Mouse (Mus musculus) olfactory bulb, adult 2 months (tissue): ENCODE measurements around the gene Angptl1.

Experiments used
- CTCF ChIP-seq: fragments of 200-500 bp; IDR thresholded peaks from 2 replicates; pipeline ENCODE4 v1.5.1; 2012; ENCODE audit warnings: low read depth, mild to moderate bottlenecking, low read length, moderate library complexity; ENCODE audit not compliant: insufficient read depth
- POLR2A ChIP-seq: fragments of 200-500 bp; IDR thresholded peaks from 2 replicates; pipeline ENCODE4 v1.6.1; 2012; ENCODE audit warnings: mild to moderate bottlenecking, low read depth, low read length, moderate library complexity; ENCODE audit not compliant: insufficient read depth

- TF ChIP-seq CTCF (no peak), POLR2A (no peak)
Measured at GRCm38 (mm10) chr1:156905660-156906059, 67.3 kb downstream of the Angptl1 start.
